Mouse (Mus musculus) MEL (cell line): Measurements from ENCODE around the gene Synpr.

Experiments used
- BHLHE40 ChIP-seq: IDR thresholded peaks from 2 replicates; pipeline ENCODE4 v1.6.1; 2012; ENCODE audit warnings: low read depth, mild to moderate bottlenecking, inconsistent platforms, low read length, improper control_type of control experiment, borderline replicate concordance
- CHD2 ChIP-seq: IDR thresholded peaks from 2 replicates; pipeline ENCODE4 v1.6.1; 2011; ENCODE audit warnings: low read length, improper control_type of control experiment
- CTCF ChIP-seq, 3 experiments: IDR thresholded peaks in 2 of 3; conservative IDR thresholded peaks in 1 of 3; 2 replicates each; pipeline ENCODE4 v1.5.1; 2011 to 2012; ENCODE audit warnings: low read length in 3 of 3, low read depth in 2 of 3, mild to moderate bottlenecking in 2 of 3, improper control_type of control experiment in 1 of 3, inconsistent platforms in 1 of 3, mixed read lengths in 1 of 3, moderate library complexity in 1 of 3; ENCODE audit not compliant: control insufficient read depth in 1 of 3, insufficient read depth in 1 of 3, poor library complexity in 1 of 3, severe bottlenecking in 1 of 3
- E2F4 ChIP-seq: IDR thresholded peaks from 2 replicates; pipeline ENCODE4 v1.6.1; 2011; ENCODE audit warnings: low read depth, low read length, improper control_type of control experiment, borderline replicate concordance
- EP300 ChIP-seq, 2 experiments: IDR thresholded peaks; 2 replicates each; pipeline ENCODE4 v1.6.1; 2011; ENCODE audit warnings: improper control_type of control experiment in 2 of 2, low read length in 2 of 2, low read depth in 1 of 2, mild to moderate bottlenecking in 1 of 2
- ETS1 ChIP-seq: IDR thresholded peaks from 2 replicates; pipeline ENCODE4 v1.6.1; 2012; ENCODE audit warnings: low read depth, mild to moderate bottlenecking, inconsistent platforms, low read length, improper control_type of control experiment, moderate library complexity
- JUND ChIP-seq: IDR thresholded peaks from 2 replicates; pipeline ENCODE4 v1.6.1; 2011; ENCODE audit warnings: low read depth, mild to moderate bottlenecking, improper control_type of control experiment, low read length
- MAX ChIP-seq: IDR thresholded peaks from 2 replicates; pipeline ENCODE4 v1.6.1; 2011; ENCODE audit warnings: low read length, improper control_type of control experiment
- NRF1 ChIP-seq: IDR thresholded peaks from 2 replicates; pipeline ENCODE4 v1.6.1; 2014; ENCODE audit warnings: low read depth, mild to moderate bottlenecking, inconsistent platforms, low read length, improper control_type of control experiment, moderate library complexity; ENCODE audit not compliant: poor library complexity, insufficient read depth, severe bottlenecking
- POLR2A ChIP-seq, 2 experiments: IDR thresholded peaks; 2 replicates each; pipeline ENCODE4 v1.6.1; 2011 to 2012; ENCODE audit warnings: low read length in 2 of 2, mild to moderate bottlenecking in 2 of 2, control low read depth in 1 of 2, improper control_type of control experiment in 1 of 2, low read depth in 1 of 2, moderate library complexity in 1 of 2; ENCODE audit not compliant: control insufficient read depth in 1 of 2, insufficient read depth in 1 of 2, poor library complexity in 1 of 2
- UBTF ChIP-seq: IDR thresholded peaks from 2 replicates; pipeline ENCODE4 v1.6.1; 2012; ENCODE audit warnings: low read depth, mild to moderate bottlenecking, inconsistent platforms, low read length, improper control_type of control experiment, moderate library complexity, borderline replicate concordance; ENCODE audit not compliant: insufficient read depth
- USF1 ChIP-seq: IDR thresholded peaks from 2 replicates; pipeline ENCODE4 v1.6.1; 2014; ENCODE audit warnings: low read depth, mild to moderate bottlenecking, inconsistent platforms, low read length, improper control_type of control experiment, moderate library complexity

DNA sequence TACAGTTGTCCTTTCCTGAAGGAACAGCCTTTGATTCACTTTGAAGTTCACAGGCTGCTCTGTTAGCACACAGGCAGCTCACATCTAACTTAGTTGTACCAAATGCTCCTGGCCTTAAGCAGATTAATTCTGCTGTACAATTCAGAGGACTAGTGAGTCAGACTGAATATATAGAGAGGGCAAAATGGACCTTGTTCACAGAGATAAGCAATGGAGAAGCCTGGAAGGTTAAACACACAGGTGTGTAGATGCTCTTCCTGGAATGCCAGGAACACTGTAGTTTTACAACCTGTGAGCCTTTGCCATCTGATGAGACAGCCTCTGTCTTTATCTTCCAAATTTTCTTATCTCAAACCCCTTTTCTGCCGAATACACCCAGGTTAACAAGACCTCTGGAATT is 29.7 kb downstream of the Synpr start:
- TF ChIP-seq CTCF (IDR thresholded peaks at IDR 0.05 in 2 of 3, conservative IDR thresholded peaks at IDR 0.05 in 1 of 3; ENCODE audit: control insufficient read depth in 1 of 3, insufficient read depth in 1 of 3, low read depth in 2 of 3, low read length in 3 of 3, poor library complexity in 1 of 3, severe bottlenecking in 1 of 3) (no peak), UBTF (no peak), POLR2A (IDR thresholded peaks at IDR 0.05; ENCODE audit: control insufficient read depth in 1 of 2, insufficient read depth in 1 of 2, low read depth in 1 of 2, low read length in 2 of 2, poor library complexity in 1 of 2) (no peak), ETS1 (no peak), EP300 (IDR thresholded peaks at IDR 0.05; ENCODE audit: low read depth in 1 of 2, low read length in 2 of 2) (no peak), USF1 (no peak), JUND (no peak), NRF1 (no peak), BHLHE40 (no peak), MAX (no peak), E2F4 (no peak), CHD2 (no peak)
